Mouse (Mus musculus): ENCODE results near the gene Emilin2.

GRCm38 (mm10) chr17:71319361-71319760 is 7.6 kb upstream of the Emilin2 start:
- TF ChIP-seq TCF3 (IDR thresholded peaks at IDR 0.05; ENCODE audit: insufficient read length, low read depth) (no peak), POLR2A (IDR thresholded peaks at IDR 0.05; ENCODE audit: insufficient read length, low read depth) (no peak), MYOG (IDR thresholded peaks at IDR 0.05; ENCODE audit: control insufficient read depth in 1 of 3, insufficient read depth in 1 of 3, insufficient read length in 2 of 3, low read depth in 2 of 3) (no peak), E2F4 (IDR thresholded peaks at IDR 0.05; ENCODE audit: insufficient read depth) (no peak), SRF (IDR thresholded peaks at IDR 0.05; ENCODE audit: control insufficient read depth, insufficient read length, low read depth) (no peak), TCF12 (IDR thresholded peaks at IDR 0.05; ENCODE audit: insufficient read depth, poor library complexity, severe bottlenecking) (no peak), MAX (IDR thresholded peaks at IDR 0.05; ENCODE audit: low read depth) (no peak), MYOD1 (IDR thresholded peaks at IDR 0.05; ENCODE audit: control insufficient read depth in 1 of 3, insufficient read length in 2 of 3, low read depth in 2 of 3) (no peak)
